Mouse (Mus musculus) megakaryocyte, embryonic 14.5 days (primary cell): ENCODE data around the gene Galnt18. TPM values are rescaled to one million over a fixed set of nuclear protein-coding genes. Genes with fewer than 3 reads are reported as not detected.
A peak's percentile ranks its signal among the peaks of the same experiment; 100 is the strongest.

Source experiments
- H3K27me3 ChIP-seq: replicated peaks from 2 replicates; pipeline ENCODE3; 2012; ENCODE audit warnings: inconsistent platforms
- H3K36me3 ChIP-seq: replicated peaks from 2 replicates; pipeline ENCODE3; 2012; ENCODE audit warnings: low read length, inconsistent platforms, mixed read lengths
- H3K4me1 ChIP-seq: 2 replicates; pipeline ENCODE4 v1.6.1; 2012; ENCODE audit warnings: inconsistent platforms
- H3K4me3 ChIP-seq: replicated peaks from 2 replicates; pipeline ENCODE3; 2012; ENCODE audit warnings: moderate library complexity, mild to moderate bottlenecking, inconsistent platforms
- H3K9me3 ChIP-seq: 2 replicates; pipeline ENCODE4 v1.6.1; 2012; ENCODE audit warnings: inconsistent platforms
- FLI1 ChIP-seq: IDR thresholded peaks from 2 replicates; pipeline ENCODE4 v1.6.1; 2012; ENCODE audit warnings: low read length, inconsistent platforms, mixed read lengths
- GATA1 ChIP-seq: IDR thresholded peaks from 3 replicates; pipeline ENCODE4 v1.6.1; 2012; ENCODE audit warnings: mixed read lengths, low read length, inconsistent platforms, borderline replicate concordance
- polyA plus RNA-seq: library from polyadenylated mRNA; stranded (reverse); fragments of >175 nt; gene quantifications from 2 replicates; pipeline ENCODE4 v1.2.3, GENCODE M21; 2012; ENCODE audit warnings: low replicate concordance; ENCODE audit not compliant: insufficient read depth

Galnt18 gene
- polyA plus RNA-seq, 1 experiment: not detected

- H3K4me3 ChIP-seq: no peak overlapping the region
- H3K36me3 ChIP-seq: no peaks in the 10 kb centered on the region
- no peaks in the 10 kb centered on the region for H3K9me3 ChIP-seq
- peaks cover 2% of the 10 kb centered on the region for H3K27me3 ChIP-seq
- TF ChIP-seq GATA1 (no peak), FLI1 (no peak)
- H3K4me1 ChIP-seq: no peaks in the 10 kb centered on the region
Observed at GRCm38 (mm10) chr7:111772398-111772797, 7.4 kb downstream of the Galnt18 start.

- TF ChIP-seq GATA1: no peak
- TF ChIP-seq FLI1: no peak
- Histone ChIP-seq H3K9me3 (peaks cover 3% of the 10 kb centered on the region; the same call in 1 of the 2 replicates), H3K4me3 (no peak overlapping the region), H3K36me3 (no peaks in the 10 kb centered on the region), H3K4me1 (no peaks in the 10 kb centered on the region), H3K27me3 (peaks cover under 1% of the 10 kb centered on the region)
Observed at GRCm38 (mm10) chr7:111771251-111771801, 8.5 kb downstream of the Galnt18 start.

- H3K4me1 ChIP-seq: no peaks in the 10 kb centered on the region
- H3K4me3 ChIP-seq: no peak overlapping the region
- H3K27me3 ChIP-seq: peaks cover 2% of the 10 kb centered on the region
- H3K9me3 ChIP-seq: peaks cover 9% of the 10 kb centered on the region; the same call in 1 of the 2 replicates
- no peaks in the 10 kb centered on the region for H3K36me3 ChIP-seq
- TF ChIP-seq FLI1 (no peak), GATA1 (no peak)
Observed at GRCm38 (mm10) chr7:111770585-111770984, 9.2 kb downstream of the Galnt18 start.

GRCm38 (mm10) chr7:111766145-111766767, 13.5 kb downstream of the Galnt18 start:
- H3K4me3 ChIP-seq: peak overlapping the region; percentile 23
- TF ChIP-seq FLI1 (no peak), GATA1 (no peak)
- peaks cover 5% of the 10 kb centered on the region for H3K27me3 ChIP-seq
- H3K9me3 ChIP-seq: peaks cover 9% of the 10 kb centered on the region; the same call in 1 of the 2 replicates
- no peaks in the 10 kb centered on the region for H3K36me3 ChIP-seq
- H3K4me1 ChIP-seq: no peaks in the 10 kb centered on the region

- Histone ChIP-seq H3K4me3 (no peak overlapping the region), H3K36me3 (no peaks in the 10 kb centered on the region), H3K27me3 (peaks cover 5% of the 10 kb centered on the region), H3K9me3 (peaks cover 9% of the 10 kb centered on the region; the same call in 1 of the 2 replicates), H3K4me1 (no peaks in the 10 kb centered on the region)
- TF ChIP-seq FLI1 (no peak), GATA1 (no peak)
Observed at GRCm38 (mm10) chr7:111762754-111763153, 17.0 kb downstream of the Galnt18 start.

GRCm38 (mm10) chr7:111748571-111749071, 31.2 kb downstream of the Galnt18 start:
- no peaks in the 10 kb centered on the region for H3K27me3 ChIP-seq
- no peaks in the 10 kb centered on the region for H3K36me3 ChIP-seq
- no peaks in the 10 kb centered on the region for H3K9me3 ChIP-seq
- no peaks in the 10 kb centered on the region for H3K4me1 ChIP-seq
- TF ChIP-seq FLI1: no peak
- TF ChIP-seq GATA1: no peak
- H3K4me3 ChIP-seq: no peak overlapping the region

GRCm38 (mm10) chr7:111744770-111745169, 35.0 kb downstream of the Galnt18 start:
- no peak for TF ChIP-seq FLI1
- TF ChIP-seq GATA1: no peak
- no peaks in the 10 kb centered on the region for H3K36me3 ChIP-seq
- no peaks in the 10 kb centered on the region for H3K27me3 ChIP-seq
- no peak overlapping the region for H3K4me3 ChIP-seq
- H3K4me1 ChIP-seq: no peaks in the 10 kb centered on the region
- H3K9me3 ChIP-seq: no peaks in the 10 kb centered on the region

- Histone ChIP-seq H3K4me1 (no peaks in the 10 kb centered on the region), H3K9me3 (no peaks in the 10 kb centered on the region), H3K4me3 (no peak overlapping the region), H3K27me3 (peaks cover 6% of the 10 kb centered on the region), H3K36me3 (no peaks in the 10 kb centered on the region)
- TF ChIP-seq FLI1: no peak
- no peak for TF ChIP-seq GATA1
Observed at GRCm38 (mm10) chr7:111741595-111741994, 38.2 kb downstream of the Galnt18 start.

GRCm38 (mm10) chr7:111740091-111740490, 39.7 kb downstream of the Galnt18 start:
- Histone ChIP-seq H3K4me3 (peak overlapping the region; percentile 53), H3K27me3 (peaks cover 6% of the 10 kb centered on the region), H3K36me3 (no peaks in the 10 kb centered on the region), H3K9me3 (no peaks in the 10 kb centered on the region), H3K4me1 (no peaks in the 10 kb centered on the region)
- TF ChIP-seq FLI1 (no peak), GATA1 (no peak)

- no peaks in the 10 kb centered on the region for H3K4me1 ChIP-seq
- TF ChIP-seq GATA1 (no peak), FLI1 (no peak)
- H3K36me3 ChIP-seq: no peaks in the 10 kb centered on the region
- H3K27me3 ChIP-seq: peaks cover 6% of the 10 kb centered on the region
- H3K9me3 ChIP-seq: no peaks in the 10 kb centered on the region
- H3K4me3 ChIP-seq: no peak overlapping the region
Observed at GRCm38 (mm10) chr7:111739371-111739765, 40.4 kb downstream of the Galnt18 start.
